Mouse (Mus musculus) heart, postnatal 10 days (tissue): ENCODE measurements around the gene Dync1li1. TPM values are rescaled to one million over a fixed set of nuclear protein-coding genes. Genes with fewer than 3 reads are reported as not detected.
"Not testable (repeated sequence)": the region's sequence is repeated elsewhere in the genome, so short reads cannot be mapped to it uniquely, and the experiment has no call there.

Source experiments
- DNase-seq, 2 experiments: peaks; one replicate each; pipeline ENCODE4 v3.0.0; 2021
- intact Hi-C: fragments of 180-260 bp; cut with DNase I; formaldehyde crosslinking; loops from one replicate; pipeline ENCODE4 v1.15.1; 2025
- total RNA-seq, 2 experiments: library from RNA; stranded (reverse); gene quantifications; 2 replicates each; pipeline ENCODE4 v1.2.3; 2021

The Dync1li1 gene
- total RNA-seq, 2 experiments from 2014 or later = 84.8 to 91.7 TPM

DNA sequence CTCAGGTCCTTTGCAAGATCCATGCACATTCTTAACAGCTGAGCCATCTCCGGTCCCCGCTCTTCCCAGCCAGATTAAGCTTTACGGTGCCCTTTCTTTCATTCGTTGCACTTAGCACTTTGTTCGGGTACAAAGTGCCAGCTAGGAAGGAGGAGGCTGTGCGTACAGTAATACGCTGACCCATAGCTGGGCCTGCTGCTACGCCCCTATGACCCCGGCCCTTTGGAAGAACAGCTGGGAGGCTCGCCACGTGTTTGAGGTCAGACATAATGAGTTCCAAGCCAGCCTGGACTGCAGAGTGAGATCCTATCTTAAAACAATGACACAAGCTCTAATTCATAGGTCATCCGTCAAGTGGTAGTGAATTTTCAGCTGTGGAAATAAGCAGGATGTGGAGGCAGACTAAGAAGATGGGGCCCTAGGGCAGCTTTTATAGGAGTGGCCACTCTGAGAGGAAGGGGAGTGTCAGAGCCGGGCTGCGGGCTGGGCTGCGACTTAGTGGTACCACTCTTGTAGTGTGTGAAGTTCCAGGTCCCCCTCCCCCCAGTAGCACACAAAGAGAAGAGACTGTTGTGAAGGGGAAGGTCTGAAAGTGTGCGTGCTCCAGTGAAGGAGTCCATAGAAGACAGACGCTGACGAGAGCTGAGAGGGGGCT, 28.2 kb downstream of the Dync1li1 start:
- DNase-seq = no peak
- intact Hi-C loops = no loop called here

DNA sequence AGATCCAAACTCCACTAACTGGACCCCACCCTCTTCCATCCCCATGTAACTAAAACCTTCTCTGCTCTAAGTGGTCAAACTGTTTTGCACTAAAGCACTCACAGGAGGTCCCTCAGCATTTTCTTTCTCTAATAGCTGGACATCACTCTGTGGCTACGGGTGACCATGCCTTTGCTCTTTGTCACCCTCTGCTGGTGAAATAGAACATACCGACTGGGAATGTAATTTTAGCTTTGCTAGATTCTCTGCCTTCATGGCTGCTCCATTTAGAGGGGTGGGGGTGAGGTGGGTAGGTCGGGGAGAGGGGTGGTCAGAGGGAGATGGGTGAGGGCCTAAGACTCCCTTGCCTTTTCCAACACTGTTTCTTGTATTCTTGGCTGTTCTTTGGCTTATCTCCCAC, 38.7 kb downstream of the Dync1li1 start:
- intact Hi-C loops = loop anchor here (1.0 kb wide), 1 partner anchor 79 kb away; no protein-coding TSS in a partner anchor
- DNase-seq = peak; percentile 59 to 77

- intact Hi-C loops, DNase-seq: not testable (repeated sequence)
Measured at GRCm38 (mm10) chr9:114728432-114728831, 39.8 kb downstream of the Dync1li1 start.

DNA sequence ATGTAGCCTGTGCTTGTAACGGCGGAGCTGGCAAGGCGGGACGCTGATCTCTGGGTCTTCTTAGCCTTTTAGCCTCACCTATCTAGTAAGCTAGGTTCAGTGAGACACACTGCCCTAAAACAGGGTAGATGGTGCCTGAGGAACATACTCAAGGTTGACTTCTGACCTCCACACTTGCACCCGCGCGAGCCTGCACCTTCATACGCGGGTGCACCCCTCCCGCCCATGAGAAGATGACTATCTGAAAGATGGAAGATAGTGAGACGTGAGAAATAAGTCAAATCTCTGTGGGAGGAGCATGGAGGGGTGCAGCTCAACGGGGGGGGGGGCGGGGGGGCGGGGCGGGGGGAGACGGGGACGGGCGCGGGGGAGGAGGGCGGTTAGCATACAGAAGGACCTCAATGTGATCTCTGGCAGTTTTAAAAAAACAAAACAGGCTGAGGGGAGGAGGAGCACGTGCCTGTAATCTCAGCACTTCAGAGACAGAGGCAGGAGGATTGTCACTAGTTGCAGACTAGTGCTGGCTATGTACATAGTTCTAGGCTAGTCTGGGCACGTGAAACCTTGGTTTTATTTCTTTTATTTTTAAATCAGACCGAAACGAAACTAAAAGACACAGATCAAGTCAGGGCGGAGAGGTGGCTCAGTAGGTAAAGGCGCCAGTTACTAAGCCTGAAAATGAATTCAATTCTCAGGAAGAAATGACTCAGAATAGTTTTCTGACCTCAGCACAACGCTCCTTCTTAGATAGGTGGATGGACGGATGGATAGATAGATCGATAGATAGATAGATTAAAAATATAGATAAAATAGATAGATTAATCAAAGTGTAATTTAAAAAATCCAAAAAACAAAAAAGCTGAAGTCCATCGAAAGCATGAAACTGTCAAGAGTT, 41.6 kb downstream of the Dync1li1 start:
- intact Hi-C loops = no loop called here
- no peak for DNase-seq

GRCm38 (mm10) chr9:114731011-114731755, 42.6 kb downstream of the Dync1li1 start, which contains the start of gene Cmtm6:
Gene Cmtm6 (plus strand): TSS chr9:114731116.
- intact Hi-C loops = no loop called here
- DNase-seq = peak; percentile 98 to 99

DNA sequence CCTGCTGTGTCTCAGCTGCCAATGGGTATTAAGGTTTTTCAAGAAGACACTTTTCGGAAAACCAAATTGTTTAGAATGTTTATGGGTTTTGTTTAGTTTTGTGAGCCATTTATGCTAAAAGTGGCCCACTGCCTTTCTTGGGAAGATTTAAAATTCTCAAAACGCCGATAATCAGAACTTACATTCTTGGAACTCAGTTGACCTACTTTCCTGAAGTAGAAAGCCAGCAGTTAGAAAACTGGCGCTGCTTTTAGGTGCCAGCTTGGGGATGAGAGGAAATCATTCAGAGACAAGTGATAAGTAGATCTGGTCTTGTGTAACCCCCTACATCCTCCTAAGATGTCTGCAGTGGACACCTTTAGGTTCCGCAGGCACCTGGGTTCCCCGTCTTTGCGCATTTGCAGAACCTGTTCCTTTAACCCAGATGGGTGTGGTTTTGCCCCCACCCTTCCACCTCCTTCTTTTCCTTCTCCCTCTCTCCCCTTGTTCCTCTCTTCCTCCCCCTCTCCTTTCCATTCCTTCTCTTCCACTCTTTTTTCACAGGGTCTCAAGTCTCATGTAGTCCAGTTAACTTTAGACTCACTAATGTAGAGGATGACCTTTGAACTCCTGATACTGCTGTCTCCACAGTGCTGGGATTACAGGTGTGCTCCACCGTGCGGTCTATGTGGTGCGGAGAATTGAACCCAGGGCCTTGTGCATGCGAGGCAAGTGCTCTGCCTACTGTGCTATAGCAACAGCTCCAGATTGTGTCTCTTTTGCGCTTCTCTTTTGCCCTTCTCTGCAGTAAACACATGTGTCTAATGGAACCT, 43.5 kb downstream of the Dync1li1 start:
- no peak for DNase-seq
- intact Hi-C loops = no loop called here

DNA sequence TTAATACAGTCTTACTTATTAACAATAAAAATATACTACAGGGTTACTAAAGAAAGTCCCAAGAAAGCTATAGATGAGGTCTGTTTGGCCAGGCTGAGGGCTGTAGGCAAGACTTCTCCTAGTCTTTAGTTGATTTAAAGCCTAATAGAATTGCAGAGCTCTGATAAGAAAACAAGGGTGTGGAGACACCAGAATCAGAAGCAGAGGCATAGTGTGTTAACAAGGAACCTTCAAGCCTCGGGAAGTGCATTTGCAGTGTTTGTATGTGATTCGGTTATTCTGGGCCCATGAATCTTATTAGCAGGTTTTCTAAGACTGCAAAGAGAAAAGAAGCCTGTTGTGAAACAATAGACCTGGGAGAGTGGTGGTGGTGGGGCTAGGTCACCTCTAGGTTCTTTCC, 44.6 kb downstream of the Dync1li1 start:
- intact Hi-C loops = no loop called here
- DNase-seq = no peak

GRCm38 (mm10) chr9:114736442-114736841, 47.9 kb downstream of the Dync1li1 start:
- intact Hi-C loops = no loop called here
- peak; percentile 54 to 71 for DNase-seq

GRCm38 (mm10) chr9:114740336-114740735, 51.7 kb downstream of the Dync1li1 start:
- intact Hi-C loops = no loop called here

DNA sequence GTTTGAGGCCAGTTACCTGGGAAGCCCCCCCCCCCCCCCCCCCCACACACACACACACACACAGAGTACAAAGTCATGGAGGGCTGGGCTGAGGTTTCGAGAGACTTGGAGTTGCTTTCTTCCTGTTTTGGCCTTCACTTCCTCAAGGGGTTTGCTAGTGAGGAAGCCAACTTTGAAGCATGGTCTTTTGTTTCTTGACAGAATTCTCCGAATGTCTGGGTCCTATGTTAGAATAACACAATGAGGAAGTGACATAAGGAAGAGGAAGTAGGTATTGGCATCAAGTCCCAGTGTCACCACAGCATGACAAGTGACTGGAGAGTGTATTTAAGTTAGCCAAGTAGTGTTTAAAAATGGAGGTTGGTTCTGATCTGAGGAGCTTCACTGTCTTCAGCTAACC, 54.1 kb downstream of the Dync1li1 start:
- intact Hi-C loops = no loop called here
- no peak for DNase-seq

More at GRCm38 (mm10) chr9:114740336-114740735, 51.7 kb downstream of the Dync1li1 start:
- DNase-seq = no peak

GRCm38 (mm10) chr9:114745163-114745562, 56.6 kb downstream of the Dync1li1 start:
- intact Hi-C loops = no loop called here
- no peak for DNase-seq

DNA sequence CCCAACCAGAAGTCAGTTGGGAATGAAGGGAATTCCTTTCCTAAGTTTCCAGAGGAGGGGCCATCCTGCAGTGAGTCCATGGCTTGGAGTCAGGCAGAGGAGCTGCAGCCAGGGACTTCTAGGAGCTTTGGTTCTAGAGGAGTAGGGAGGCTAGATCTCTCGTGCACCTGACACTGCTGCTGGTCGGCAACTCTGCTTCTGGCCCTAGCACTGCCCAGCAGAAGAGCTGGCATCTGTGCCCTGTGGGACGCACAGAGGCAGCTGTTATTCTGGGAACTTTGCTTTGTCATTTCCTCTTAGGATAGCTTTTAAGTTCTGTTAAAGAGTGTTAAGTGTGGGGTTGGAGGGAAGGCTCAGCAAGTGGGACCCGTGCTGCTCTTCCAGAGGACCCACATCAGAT, 57.1 kb downstream of the Dync1li1 start:
- intact Hi-C loops = no loop called here
- DNase-seq = no peak

- no peak for DNase-seq
- intact Hi-C loops = no loop called here
Measured at GRCm38 (mm10) chr9:114747012-114747411, 58.4 kb downstream of the Dync1li1 start.

DNA sequence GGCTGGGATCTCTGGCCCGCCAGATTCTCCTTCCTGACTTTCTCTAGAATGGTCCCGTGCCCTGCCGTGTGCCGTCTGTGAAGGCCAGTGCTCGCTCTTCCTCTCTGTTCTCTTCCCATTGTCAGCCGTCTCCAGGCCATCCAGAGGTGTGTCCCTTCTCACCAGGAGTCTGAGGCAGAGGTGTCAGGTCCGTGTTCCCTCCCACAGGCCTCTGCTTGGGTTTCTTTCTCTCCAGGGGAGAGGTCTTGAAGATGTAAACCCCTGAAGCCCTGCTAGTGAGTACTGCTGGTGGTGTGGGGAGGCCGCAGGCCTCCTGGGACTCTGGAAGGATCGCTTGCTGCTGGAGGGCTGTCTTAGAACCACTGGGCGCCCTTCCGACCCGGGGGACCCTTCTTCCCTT, 58.9 kb downstream of the Dync1li1 start:
- DNase-seq = no peak
- intact Hi-C loops = no loop called here

DNA sequence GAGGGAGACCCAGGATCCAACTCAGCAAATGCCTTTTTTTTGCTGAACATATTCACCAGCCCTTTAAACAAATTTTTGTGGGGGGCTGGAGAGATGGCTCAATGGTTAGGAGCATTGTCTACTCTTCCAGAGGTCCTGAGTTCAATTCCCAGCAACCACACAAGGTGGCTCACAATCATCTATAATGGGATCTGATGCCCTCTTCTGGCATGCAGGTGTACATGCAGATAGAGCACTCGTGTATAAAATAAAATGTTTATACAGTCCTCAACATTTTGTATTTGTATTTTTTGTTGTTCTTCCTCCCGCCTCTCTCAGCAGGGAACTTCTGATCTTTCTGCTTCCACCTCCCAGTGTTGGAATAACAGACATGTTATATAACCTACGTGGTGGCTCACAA, 63.0 kb downstream of the Dync1li1 start:
- intact Hi-C loops = loop anchor here (5.0 kb wide), 1 partner anchor 46 kb away; no protein-coding TSS in a partner anchor
- no peak for DNase-seq

- DNase-seq = no peak
- intact Hi-C loops = loop anchor here (1.0 to 5.0 kb wide), 2 partner anchors 45 to 205 kb away; no protein-coding TSS in a partner anchor
Measured at GRCm38 (mm10) chr9:114752311-114752710, 63.7 kb downstream of the Dync1li1 start.

DNA sequence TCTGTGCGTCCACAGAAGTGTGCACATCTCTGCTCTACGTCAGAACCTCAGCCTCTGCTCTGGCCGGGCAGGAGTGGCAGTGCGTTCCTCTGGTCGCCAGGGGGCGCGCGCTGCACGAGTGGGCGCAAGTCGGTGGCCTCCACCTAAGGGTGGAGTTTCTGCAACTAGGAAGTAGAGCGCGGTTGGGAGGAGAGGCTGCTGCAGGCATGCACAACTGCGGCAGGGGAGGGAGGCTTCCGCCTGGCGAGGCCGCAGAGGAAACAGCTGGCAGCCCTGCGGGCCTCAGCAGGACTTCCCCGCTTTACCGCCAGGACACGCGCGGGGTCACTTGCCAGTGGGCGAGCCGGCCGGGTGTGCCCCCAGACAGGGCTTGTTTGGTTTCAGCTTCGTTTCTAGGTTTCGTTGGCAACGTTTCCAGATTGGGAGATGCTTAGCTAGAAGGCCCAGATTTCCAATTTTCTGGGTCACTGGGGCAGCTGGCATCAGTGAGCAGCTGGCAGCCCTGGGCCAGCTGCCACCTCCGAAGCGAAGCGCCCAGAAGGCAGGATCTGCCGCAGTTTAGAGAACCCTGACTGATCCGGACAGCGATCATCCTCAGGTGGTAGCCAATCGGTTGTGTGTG, 64.4 kb downstream of the Dync1li1 start:
- DNase-seq = peak; percentile 96 to 97
- intact Hi-C loops = loop anchor here (1.0 to 5.0 kb wide), 3 partner anchors 44 to 204 kb away; no protein-coding TSS in a partner anchor

DNA sequence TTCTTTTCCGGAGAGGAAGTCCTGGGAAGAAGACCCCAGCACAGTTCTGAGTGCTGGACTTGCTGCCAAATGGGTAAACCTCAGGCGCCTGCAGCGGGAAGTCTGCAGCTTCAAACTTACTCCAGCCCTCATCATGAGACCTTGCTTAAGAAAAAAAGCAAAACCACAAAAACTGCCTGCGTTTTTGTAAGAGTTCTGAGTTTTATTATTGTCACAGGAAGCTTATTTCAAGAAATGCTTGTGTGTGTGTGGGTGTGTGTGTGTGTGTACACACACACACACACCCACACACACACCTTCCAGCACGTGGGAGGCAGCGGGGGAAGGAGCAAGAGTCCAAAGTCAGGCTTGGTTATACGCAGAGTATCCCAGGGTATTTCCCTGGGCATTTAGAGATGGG, 69.7 kb downstream of the Dync1li1 start:
- DNase-seq = no peak
- intact Hi-C loops = no loop called here

GRCm38 (mm10) chr9:114758801-114759200, 70.2 kb downstream of the Dync1li1 start:
- intact Hi-C loops = no loop called here
- DNase-seq = no peak
